Mouse (Mus musculus): ENCODE measurements at regions not wholly inside any gene's neighbourhood (a gene's known extent, or its start where the extent isn't known, plus 50 kb on each side); places are given as distances from the start of the nearest gene placed in this dataset.

DNA sequence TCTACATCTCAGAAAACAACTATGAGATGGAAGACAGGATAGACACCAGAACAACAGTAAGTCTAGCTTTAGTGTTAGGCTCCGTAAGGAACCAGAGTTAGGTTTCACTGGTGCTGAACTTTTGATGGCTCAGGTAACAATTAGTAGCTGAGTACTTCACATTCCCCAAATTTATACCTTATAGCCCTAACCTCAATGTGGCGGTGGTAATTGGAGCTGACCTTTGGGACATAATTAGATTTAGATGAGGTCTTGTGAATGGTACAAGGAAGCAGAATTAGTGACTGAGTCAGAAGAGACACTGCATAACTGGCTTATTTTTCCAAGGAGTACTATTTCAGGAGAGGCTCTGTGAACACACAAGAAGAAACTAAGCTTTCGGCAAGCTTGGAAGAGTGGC, 123.7 kb upstream of the P2ry1 start:
- Histone ChIP-seq H3K36me3 (no peaks in the 10 kb centered on the region), H3K27ac (replicated peaks) (no peak overlapping the region), H3K9ac (no peak overlapping the region), H3K27me3 (no peaks in the 10 kb centered on the region), H3K9me3 (no peaks in the 10 kb centered on the region), H3K4me2 (no peak overlapping the region), H3K4me1 (replicated peaks) (no peaks in the 10 kb centered on the region), H3K4me3 (no peak overlapping the region)
- WGBS, result 88% methylated on average over 3 of the region's 3 CpGs
- ATAC-seq (ENCODE audit: low read depth), result no peak

DNA sequence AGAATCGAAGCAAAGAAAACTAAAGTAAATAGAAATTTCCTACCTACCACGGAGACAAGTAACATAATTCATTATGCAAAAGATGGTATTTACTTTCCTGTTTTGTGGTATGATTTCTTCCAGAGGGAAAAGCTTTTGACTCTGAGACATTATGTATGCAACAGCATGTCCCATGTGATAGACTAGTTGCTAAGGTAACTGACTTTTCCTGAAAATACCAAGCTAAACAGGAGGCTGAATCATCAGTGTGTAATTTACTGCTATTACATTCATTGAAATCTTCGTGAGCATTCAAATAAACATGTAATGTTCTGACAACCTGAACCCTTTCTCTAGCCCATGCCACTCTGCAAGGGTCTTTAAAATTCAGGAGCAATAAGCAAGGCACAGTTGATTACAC, 118.6 kb upstream of the P2ry1 start:
- no peak overlapping the region for H3K4me3 ChIP-seq
- H3K27me3 ChIP-seq, result no peaks in the 10 kb centered on the region
- no peak overlapping the region for H3K27ac ChIP-seq (replicated peaks)
- H3K4me1 ChIP-seq (replicated peaks), result no peaks in the 10 kb centered on the region
- no peak overlapping the region for H3K4me2 ChIP-seq
- H3K9ac ChIP-seq, result no peak overlapping the region
- 57% methylated on average over 3 of the region's 3 CpGs for WGBS
- no peaks in the 10 kb centered on the region for H3K36me3 ChIP-seq
- H3K9me3 ChIP-seq, result no peaks in the 10 kb centered on the region
- ATAC-seq (ENCODE audit: low read depth), result no peak

DNA sequence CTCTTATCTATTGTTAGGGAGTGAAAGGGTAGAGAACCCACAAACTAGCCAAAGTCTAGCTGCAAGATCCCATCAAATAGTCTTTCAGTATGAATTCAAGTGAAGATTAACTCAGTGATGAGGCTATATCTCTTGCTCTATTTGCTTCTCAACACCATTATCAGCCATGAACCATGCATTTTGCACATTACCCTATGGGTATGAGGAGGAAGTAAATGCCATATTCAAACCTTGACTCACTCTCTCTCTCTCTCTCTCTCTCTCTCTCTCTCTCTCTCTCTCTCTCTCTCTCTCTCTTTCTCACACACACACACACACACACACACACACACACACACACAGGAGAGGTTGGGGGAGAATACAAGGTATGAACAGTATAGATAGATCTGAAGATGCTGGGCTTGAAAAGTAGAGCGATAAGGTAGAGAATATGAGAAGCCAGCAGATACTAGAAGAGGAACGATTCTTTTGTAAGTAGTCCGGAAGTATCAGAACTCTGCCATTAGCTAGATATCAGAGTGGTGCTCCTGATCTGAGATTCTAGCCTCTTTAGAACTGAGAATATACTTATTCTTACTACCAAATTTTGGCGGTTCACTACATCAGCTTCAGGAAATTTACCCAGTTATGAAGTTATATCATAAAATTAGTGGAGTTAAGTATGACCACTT, 113.3 kb upstream of the P2ry1 start:
- H3K4me2 ChIP-seq, result no peak overlapping the region
- no peaks in the 10 kb centered on the region for H3K36me3 ChIP-seq
- H3K4me3 ChIP-seq, result no peak overlapping the region
- WGBS, result 92% methylated on average over 4 of the region's 4 CpGs
- no peak overlapping the region for H3K9ac ChIP-seq
- no peak for ATAC-seq (ENCODE audit: low read depth)
- no peaks in the 10 kb centered on the region for H3K4me1 ChIP-seq (replicated peaks)
- no peaks in the 10 kb centered on the region for H3K9me3 ChIP-seq
- no peaks in the 10 kb centered on the region for H3K27me3 ChIP-seq
- H3K27ac ChIP-seq (replicated peaks), result no peak overlapping the region

DNA sequence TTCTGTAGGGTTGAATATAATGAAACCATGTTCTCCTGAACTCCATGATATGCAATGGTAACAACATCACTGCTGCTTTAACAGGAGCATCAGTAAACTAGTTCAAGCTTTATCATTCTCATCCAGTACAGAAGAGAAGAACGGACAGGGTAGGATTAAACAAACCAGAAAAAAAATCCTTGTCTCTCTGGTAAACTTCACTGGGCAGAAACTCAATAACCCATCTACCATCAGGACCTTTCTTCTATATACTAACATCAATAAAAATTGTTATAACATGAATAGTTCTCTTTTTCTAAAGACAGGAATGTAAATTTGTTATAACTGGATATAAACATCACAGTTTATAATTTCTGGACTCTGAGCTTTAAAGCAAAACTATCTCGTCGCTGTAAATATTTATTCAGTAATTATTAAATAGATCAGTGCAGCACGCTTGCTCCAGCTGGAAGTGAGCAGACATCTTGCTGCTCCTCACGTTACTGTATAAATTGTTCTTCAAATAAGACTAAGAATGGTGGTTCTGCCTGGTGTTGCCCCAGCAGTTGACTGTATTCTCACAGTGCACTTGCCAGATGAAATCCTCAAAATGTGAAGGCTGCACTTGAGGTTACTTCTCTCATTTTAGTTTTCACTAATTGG, 104.8 kb upstream of the P2ry1 start:
- no peak for ATAC-seq (ENCODE audit: low read depth)
- no peaks in the 10 kb centered on the region for H3K4me1 ChIP-seq (replicated peaks)
- H3K9ac ChIP-seq, result no peak overlapping the region
- no peaks in the 10 kb centered on the region for H3K9me3 ChIP-seq
- H3K4me2 ChIP-seq, result no peak overlapping the region
- H3K27me3 ChIP-seq, result no peaks in the 10 kb centered on the region
- 91% methylated on average over 5 of the region's 5 CpGs for WGBS
- no peak overlapping the region for H3K27ac ChIP-seq (replicated peaks)
- no peaks in the 10 kb centered on the region for H3K36me3 ChIP-seq
- H3K4me3 ChIP-seq, result no peak overlapping the region

DNA sequence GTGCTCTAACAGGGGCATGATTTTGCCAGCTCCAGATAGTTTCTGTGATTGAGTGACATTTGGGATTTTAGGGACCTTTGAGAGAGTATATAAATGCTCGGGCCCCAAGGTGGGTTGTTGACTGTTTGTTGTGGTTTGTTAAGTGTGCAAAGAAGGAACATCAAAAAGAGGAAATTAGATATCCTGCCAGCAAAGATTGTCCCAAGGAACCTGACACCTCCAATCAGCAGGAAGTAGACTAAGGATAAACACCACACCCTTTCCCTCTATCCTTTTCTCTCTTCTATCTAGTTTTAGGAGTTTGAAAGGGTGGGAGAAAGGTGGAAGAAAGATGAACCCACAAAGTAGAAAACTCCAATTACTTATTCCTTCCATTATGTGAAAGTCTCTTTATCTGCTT, 103.9 kb upstream of the P2ry1 start:
- Histone ChIP-seq H3K9ac (no peak overlapping the region), H3K36me3 (no peaks in the 10 kb centered on the region), H3K4me2 (no peak overlapping the region), H3K9me3 (no peaks in the 10 kb centered on the region), H3K27ac (replicated peaks) (no peak overlapping the region), H3K4me3 (no peak overlapping the region), H3K4me1 (replicated peaks) (no peaks in the 10 kb centered on the region), H3K27me3 (no peaks in the 10 kb centered on the region)
- ATAC-seq (ENCODE audit: low read depth), result no peak
- 81% methylated on average over 1 of the region's 1 CpGs for WGBS

DNA sequence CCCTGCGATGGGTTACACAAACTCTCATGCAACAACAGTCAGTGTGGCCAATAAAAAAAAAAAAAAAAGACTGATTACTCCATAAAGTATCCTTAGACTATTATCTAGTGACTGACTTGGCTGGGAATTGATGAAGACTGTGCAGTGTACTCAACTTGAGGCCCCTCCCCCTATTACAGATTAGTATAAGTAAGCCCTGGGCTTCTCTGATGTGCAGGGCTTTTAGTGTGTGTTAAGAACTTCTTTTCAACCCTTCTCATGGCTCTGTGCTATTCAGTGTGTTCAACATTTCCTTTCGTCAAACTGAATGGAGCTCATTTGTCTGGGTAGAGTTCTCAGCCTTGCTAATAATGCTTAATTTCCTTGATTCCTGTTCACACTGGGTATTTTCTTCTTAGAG, 101.0 kb upstream of the P2ry1 start:
- ATAC-seq (ENCODE audit: low read depth), result no peak
- Histone ChIP-seq H3K27ac (replicated peaks) (no peak overlapping the region), H3K9me3 (no peaks in the 10 kb centered on the region), H3K9ac (no peak overlapping the region), H3K4me1 (replicated peaks) (no peaks in the 10 kb centered on the region), H3K27me3 (no peaks in the 10 kb centered on the region), H3K4me3 (no peak overlapping the region), H3K36me3 (no peaks in the 10 kb centered on the region), H3K4me2 (no peak overlapping the region)
- whole genome bisulfite sequencing, result 88% methylated on average over 2 of the region's 2 CpGs

DNA sequence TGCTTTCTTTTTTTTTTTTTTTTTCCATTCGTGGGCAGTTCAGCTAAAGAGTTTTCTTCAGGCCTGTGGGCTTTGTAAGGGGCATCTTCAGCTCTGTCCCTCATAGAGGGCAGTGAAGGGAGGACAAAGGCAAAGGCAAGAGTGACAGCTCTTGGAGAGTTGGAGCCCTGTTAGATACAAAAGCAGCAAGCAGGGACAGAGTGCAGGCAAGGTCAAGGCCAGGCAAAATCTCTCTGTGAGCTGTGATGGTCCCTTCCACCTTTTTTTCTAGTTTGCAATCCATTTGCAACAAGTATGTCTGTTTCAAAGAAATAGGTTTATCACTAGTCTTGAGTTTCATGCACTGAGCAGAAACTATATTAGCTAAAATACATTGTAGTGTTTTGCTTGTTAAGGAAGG, 86.2 kb upstream of the P2ry1 start:
- Histone ChIP-seq H3K9me3 (no peaks in the 10 kb centered on the region), H3K4me1 (replicated peaks) (no peaks in the 10 kb centered on the region), H3K36me3 (no peaks in the 10 kb centered on the region), H3K4me2 (no peak overlapping the region), H3K27me3 (no peaks in the 10 kb centered on the region), H3K4me3 (no peak overlapping the region), H3K27ac (replicated peaks) (no peak overlapping the region), H3K9ac (no peak overlapping the region)
- 28% methylated on average over 1 of the region's 1 CpGs for WGBS
- ATAC-seq (ENCODE audit: low read depth), result no peak

DNA sequence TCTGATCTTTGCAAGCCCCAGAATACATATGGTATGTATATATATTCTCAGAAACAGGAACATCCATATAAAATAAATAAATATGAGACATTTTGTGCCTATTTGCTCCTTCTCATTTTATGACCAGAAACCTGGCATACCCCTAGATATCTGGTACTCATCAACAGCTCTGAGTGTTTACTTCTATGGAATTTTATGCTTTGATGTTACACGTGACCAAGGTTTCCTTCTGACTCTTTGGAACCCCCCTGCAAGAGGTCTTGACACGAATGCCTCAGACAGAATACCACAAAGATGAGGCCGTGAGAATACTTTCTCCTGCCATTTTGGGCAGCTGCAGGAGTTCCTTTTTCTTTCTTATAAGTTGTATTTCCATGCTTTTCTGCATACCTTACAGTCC, 85.3 kb upstream of the P2ry1 start:
- H3K27ac ChIP-seq (replicated peaks), result no peak overlapping the region
- no peaks in the 10 kb centered on the region for H3K36me3 ChIP-seq
- no peak for ATAC-seq (ENCODE audit: low read depth)
- no peak overlapping the region for H3K4me3 ChIP-seq
- H3K27me3 ChIP-seq, result no peaks in the 10 kb centered on the region
- no peaks in the 10 kb centered on the region for H3K4me1 ChIP-seq (replicated peaks)
- WGBS, result 69% methylated on average over 3 of the region's 3 CpGs
- no peak overlapping the region for H3K9ac ChIP-seq
- no peaks in the 10 kb centered on the region for H3K9me3 ChIP-seq
- H3K4me2 ChIP-seq, result no peak overlapping the region

DNA sequence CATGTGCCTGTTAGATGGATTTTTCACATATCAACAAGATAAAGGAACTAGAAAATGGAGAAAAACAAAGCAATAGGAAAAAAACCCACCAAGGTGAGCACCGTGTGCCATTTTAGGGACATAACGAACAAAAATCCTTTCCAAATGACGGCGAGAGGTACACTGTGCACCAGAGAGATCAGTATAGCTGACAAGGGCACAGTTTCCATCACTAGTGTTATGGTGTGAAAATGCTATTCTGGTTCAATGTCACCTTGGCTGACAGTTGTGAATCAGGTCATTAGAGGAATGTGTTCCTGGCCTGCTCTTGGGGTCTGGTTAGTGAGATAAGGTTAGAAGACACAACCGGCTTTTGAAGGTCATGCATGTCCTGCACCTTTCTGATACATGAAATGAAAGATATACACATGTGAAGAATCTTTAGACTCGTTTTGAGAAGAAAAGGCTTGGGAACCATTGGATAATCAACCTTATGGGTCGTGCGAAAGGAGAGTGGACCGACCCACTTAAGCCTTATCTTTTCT, 76.5 kb upstream of the P2ry1 start:
- WGBS, result 92% methylated on average over 9 of the region's 9 CpGs
- H3K9me3 ChIP-seq, result no peaks in the 10 kb centered on the region
- no peak for ATAC-seq (ENCODE audit: low read depth)

DNA sequence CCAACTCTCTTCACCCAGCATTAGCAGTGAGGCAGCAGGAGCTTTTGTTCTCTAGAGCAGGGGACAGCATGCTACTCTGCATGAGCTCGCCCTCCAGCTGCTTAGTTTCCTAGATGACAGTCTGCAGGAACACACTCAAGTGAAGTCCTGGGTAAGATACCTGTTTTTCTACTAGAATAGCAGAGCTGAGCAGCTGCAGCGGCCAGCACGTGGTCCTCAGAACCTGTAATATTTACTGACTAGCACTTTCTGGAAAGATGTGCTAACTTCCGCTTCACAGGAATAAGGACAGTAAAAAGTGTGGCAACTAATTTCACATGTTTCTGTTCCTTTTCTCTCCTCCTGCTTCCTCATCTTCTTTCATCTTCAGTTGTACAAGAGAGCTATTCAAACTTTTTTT, 73.7 kb upstream of the P2ry1 start:
- H3K9ac ChIP-seq, result no peak overlapping the region
- H3K27me3 ChIP-seq, result no peaks in the 10 kb centered on the region
- H3K36me3 ChIP-seq, result no peaks in the 10 kb centered on the region
- H3K4me1 ChIP-seq (replicated peaks), result no peaks in the 10 kb centered on the region
- no peak overlapping the region for H3K4me3 ChIP-seq
- no peak for ATAC-seq (ENCODE audit: low read depth)
- H3K9me3 ChIP-seq, result no peaks in the 10 kb centered on the region
- 42% methylated on average over 4 of the region's 4 CpGs for WGBS
- H3K4me2 ChIP-seq, result no peak overlapping the region
- H3K27ac ChIP-seq (replicated peaks), result no peak overlapping the region

More for the DNA sequence above, 76.5 kb upstream of the P2ry1 start:
- H3K4me1 ChIP-seq (replicated peaks), result no peaks in the 10 kb centered on the region
- no peak overlapping the region for H3K4me2 ChIP-seq
- no peak overlapping the region for H3K4me3 ChIP-seq
- no peaks in the 10 kb centered on the region for H3K36me3 ChIP-seq
- H3K27me3 ChIP-seq, result no peaks in the 10 kb centered on the region
- H3K9ac ChIP-seq, result no peak overlapping the region
- H3K27ac ChIP-seq (replicated peaks), result no peak overlapping the region

DNA sequence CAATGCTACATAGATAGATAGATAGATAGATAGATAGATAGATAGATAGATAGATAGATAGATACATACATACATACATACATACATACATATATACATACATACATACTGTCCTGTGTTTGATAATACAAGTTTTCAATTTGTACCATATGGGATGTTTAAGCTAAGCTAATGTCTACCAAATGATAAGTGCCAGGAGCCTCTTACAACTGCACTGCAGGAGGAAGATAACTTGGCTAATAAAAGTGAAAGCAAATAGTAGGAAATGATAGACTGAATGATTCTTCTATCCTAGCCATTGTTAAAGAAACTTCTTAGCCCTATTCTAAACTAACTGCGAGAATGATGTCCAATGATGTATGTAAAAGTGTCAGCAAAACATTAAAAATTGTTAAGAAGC, 68.1 kb upstream of the P2ry1 start:
- 95% methylated on average over 1 of the region's 1 CpGs for WGBS
- no peaks in the 10 kb centered on the region for H3K4me1 ChIP-seq (replicated peaks)
- no peak overlapping the region for H3K4me3 ChIP-seq
- no peaks in the 10 kb centered on the region for H3K27me3 ChIP-seq
- no peaks in the 10 kb centered on the region for H3K9me3 ChIP-seq
- H3K27ac ChIP-seq (replicated peaks), result no peak overlapping the region
- ATAC-seq (ENCODE audit: low read depth), result no peak
- no peak overlapping the region for H3K9ac ChIP-seq
- H3K4me2 ChIP-seq, result no peak overlapping the region
- no peaks in the 10 kb centered on the region for H3K36me3 ChIP-seq

DNA sequence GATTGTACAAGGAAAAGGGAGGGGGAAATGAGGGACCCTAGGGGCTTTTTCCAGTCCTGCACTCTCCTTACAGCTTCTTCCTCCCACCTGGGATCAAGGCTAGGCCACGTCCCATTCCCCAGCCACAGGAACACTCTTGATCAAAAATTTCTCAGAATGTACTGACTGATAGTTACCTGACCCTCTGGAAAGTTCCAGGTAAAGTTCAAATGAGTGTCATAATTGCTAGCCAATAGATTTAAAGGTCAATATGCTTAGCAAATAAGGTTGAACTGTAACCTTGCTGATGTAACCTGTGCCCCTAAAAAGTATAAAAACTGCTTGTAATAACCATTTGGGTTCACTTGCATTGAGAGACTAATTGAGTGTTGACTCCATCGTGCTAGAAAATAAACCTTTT, 61.1 kb upstream of the P2ry1 start:
- Histone ChIP-seq H3K27me3 (no peaks in the 10 kb centered on the region), H3K36me3 (no peaks in the 10 kb centered on the region), H3K4me3 (no peak overlapping the region), H3K4me1 (replicated peaks) (no peaks in the 10 kb centered on the region), H3K9ac (no peak overlapping the region), H3K4me2 (no peak overlapping the region), H3K9me3 (no peaks in the 10 kb centered on the region), H3K27ac (replicated peaks) (no peak overlapping the region)
- 90% methylated on average over 2 of the region's 2 CpGs for WGBS
- no peak for ATAC-seq (ENCODE audit: low read depth)

DNA sequence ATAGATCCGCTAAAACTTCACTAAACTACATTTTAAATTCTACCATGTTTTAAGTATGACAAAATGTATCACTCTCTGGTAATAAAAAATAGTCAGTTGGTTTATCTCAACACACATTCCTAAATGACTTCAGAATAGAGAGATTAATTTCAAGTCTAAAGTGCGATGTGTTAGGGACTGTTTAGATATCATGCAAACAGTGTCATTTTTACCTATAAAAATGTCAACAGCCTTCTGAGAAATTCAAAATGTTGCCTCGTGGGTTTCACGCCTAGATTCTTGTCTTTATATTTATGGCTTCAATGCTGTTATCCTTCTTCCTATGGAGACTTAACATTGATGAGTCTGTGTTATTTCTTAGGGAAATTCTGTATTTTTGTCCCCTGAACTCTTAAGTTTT, 53.7 kb upstream of the P2ry1 start:
- 85% methylated on average over 4 of the region's 4 CpGs for WGBS

More for the DNA sequence above, 53.7 kb upstream of the P2ry1 start:
- Histone ChIP-seq H3K27me3 (no peaks in the 10 kb centered on the region), H3K27ac (replicated peaks) (no peak overlapping the region), H3K9me3 (no peaks in the 10 kb centered on the region), H3K9ac (no peak overlapping the region), H3K4me3 (no peak overlapping the region), H3K4me2 (no peak overlapping the region), H3K36me3 (no peaks in the 10 kb centered on the region), H3K4me1 (replicated peaks) (no peaks in the 10 kb centered on the region)
- ATAC-seq (ENCODE audit: low read depth), result no peak

Measured in neural tube, embryonic 13.5 days (tissue).